Mouse (Mus musculus): ENCODE data around the gene Zdhhc14. TPM values are rescaled to one million over a fixed set of nuclear protein-coding genes. Genes with fewer than 3 reads are reported as not detected.

Zdhhc14 gene
- total RNA-seq, 4 experiments from 2014 or later = 3.9 to 7.1 (median 5.9) TPM

DNA sequence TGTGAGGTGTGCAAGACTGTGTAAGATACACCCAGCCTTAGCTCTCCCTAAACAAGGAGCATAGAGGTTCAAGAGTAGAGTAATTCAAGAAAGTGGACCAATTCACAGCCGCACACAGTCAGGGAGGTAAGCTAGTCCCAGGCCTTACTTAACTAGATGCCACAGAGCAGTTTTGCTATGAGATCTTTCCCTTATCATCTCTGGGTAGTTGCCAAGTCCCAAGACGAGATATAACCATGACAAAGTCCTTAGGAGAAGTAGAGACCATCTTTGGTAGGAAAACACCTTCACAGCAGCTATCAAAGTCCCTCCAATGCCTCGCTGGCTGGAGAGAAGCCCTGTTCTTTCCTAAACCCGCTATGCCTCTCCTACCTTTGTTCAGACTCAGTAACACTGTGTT is 301.2 kb downstream of the Zdhhc14 start:
- no peak for DNase-seq

DNA sequence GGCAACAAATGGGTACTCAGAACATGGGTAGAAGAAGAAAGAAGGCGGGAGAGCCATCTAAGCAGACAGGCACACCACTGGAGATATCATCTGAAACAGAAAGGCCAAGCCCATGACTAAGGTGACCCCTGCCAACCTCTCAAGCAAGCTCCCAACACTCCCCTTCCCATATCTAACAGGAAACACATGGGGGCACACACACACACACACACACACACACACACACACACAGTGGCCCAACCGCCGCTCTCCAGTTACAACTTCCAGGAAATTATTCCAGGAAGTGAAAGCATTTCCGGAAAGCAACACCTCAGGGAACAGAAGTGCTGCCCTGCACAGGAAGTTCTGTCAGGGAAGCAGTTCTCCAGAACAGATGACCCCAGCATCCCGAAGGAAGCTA is 301.9 kb downstream of the Zdhhc14 start:
- DNase-seq = peak; percentile 36

DNA sequence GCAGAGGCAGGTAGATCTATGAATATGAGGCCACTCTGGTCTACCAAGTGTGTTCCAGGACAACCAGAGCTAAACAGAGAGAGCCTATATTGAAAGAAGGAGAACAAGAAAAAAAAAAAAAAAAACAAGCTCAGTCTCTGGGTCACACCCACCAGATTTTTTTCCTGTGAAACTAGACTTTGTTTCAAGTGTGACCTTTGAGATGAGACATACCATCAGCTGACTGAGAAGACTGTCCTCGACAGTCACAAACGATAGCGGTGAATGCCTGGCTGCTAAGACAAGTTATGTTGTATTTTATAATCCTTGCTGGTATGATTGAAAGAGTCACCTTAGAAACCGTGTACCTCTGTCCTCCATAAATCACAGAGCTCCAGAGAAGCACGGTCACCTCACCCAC is 303.0 kb downstream of the Zdhhc14 start:
- DNase-seq = no peak

DNA sequence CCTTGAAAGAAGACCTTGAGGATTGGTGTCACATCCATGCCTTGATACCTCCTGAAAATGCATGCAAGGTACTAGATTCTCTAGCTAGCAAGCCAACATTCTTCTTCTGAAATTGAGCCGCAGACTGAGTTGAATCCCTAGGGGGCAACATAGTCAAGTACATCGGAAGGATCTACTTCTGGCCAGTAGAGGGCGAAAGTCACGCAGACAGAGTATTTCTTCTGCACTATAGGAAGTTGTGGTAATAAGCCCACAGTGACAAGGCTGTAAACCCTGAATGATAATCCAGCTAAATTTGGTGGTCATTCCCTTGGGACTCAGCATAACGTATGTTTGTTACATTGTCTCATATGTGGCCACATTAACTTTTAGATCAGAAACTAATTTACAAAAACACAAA is 303.5 kb downstream of the Zdhhc14 start:
- peak; percentile 61 for DNase-seq

DNA sequence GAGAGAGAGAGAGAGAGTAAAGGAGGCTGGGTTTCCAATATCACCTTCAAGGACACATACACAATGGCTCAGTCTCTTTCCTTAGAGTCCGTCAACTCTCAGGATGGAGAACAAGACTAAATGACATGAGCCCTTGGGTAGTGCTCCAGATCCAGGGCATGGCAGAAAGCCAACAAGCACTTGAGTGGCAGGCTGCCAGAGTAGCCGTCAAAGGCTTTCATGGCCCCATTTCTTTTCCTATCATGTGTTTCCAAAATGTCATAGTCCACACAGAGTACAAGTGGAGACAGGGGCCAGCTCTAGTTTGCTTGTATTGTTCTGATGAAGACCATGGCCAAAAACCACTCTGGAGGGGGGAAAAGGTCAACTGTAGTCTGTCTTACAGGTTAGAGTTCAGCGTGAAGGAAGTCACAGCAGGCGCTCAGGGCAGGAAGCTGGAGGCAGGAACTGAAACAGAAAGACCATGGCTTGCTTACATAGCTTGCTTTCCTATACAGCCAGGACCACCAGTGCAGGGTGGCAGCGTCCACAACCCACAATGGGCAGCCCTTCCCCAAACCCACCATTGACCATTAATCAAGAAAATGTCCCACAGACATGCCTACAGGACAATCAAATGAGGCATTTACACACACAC is 304.9 kb downstream of the Zdhhc14 start:
- DNase-seq = peak; percentile 68

DNA sequence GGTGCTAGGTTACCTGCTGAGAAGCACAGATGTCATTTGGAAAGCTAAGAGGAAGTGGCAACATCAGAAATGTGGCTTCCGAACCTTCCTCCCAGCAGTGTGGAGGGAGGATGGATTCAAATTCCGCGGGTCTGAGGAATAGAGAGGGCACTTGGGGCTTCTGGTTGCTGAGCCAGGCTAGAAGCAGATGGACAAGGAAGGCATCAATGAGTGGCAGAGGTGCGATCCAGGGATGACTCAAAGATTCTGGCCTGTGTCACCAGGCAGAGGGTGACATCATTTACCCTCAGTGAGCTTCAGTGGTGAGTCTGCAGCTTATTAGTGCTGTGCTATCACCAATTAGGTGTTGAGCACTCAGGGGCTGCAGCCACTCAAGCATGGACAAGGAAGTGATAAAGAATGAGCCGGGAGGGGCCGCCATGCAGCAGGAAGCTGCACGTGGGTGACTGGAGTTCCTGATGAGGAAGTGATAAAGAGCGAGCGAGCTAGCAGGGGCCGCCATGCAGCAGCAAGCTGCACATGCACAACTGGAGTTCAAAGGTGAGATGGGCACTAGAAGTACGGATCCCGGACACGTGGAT is 306.0 kb downstream of the Zdhhc14 start:
- DNase-seq = no peak

DNA sequence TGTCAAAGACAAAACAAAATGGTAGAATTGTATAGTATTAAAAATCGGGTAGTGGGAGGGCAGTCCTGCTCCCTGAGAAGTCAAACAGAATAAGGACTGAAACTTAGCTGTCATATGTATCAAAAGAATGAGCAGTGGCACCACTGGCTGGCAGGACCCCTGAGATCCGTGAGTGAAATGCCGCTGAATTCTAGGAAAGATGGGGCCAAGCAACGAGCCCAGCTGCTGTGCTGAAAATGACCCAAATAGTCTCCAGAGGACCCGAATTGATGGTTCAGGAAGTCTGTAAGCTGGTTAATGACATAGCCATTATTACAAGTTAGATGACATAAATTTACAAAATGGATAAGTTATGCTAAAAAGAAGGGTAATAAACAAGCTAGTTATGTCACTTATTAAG is 306.5 kb downstream of the Zdhhc14 start:
- no peak for DNase-seq

DNA sequence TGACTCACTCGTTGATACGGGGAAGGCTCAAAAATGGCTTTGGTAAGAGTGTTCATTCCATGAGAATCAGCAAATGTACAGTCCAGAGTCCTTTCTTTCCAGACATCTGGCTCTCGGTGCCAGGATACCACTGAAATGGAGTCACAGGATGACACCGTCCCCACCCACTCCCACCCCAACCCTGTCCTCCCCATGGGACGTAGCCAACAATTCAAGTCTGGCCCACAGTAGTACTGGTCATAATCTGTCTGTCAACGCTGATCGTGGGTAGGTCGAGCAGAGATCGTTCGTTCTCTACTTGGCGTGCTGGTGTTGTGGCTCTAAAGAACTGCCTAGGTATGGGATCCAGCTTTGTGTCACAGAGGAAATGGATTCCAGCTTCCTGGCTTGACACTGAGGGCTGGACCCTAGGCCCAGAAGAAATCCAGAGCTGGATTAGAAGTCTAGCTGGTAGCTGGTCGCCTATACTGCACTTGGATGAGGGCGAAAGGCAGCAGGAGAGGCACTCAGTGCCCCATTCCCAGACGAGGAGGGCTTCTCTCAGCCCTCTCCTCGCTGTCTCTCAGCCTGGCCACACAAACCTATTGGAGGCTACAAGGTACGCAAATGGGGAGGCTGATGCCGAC is 307.2 kb downstream of the Zdhhc14 start:
- no peak for DNase-seq

DNA sequence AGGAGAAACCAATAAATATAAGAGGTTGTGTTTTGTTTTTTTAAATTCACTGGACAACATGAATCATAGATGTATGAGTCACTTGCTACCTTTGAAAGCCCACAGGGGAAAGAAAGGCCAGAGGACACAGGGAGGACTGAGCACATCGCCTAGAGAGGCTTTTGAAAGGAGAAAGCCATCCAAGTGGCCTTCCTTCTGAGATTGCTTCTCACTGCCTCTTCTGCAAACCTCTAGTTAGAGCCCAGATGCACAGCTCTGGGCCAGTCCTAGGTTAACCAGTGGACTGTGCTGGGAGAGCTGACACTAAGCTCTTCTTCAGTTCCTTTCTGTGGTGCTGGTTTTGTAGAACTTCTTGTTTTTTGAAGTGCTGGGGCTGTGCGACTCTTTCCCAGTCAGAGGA is 307.9 kb downstream of the Zdhhc14 start:
- DNase-seq = no peak

DNA sequence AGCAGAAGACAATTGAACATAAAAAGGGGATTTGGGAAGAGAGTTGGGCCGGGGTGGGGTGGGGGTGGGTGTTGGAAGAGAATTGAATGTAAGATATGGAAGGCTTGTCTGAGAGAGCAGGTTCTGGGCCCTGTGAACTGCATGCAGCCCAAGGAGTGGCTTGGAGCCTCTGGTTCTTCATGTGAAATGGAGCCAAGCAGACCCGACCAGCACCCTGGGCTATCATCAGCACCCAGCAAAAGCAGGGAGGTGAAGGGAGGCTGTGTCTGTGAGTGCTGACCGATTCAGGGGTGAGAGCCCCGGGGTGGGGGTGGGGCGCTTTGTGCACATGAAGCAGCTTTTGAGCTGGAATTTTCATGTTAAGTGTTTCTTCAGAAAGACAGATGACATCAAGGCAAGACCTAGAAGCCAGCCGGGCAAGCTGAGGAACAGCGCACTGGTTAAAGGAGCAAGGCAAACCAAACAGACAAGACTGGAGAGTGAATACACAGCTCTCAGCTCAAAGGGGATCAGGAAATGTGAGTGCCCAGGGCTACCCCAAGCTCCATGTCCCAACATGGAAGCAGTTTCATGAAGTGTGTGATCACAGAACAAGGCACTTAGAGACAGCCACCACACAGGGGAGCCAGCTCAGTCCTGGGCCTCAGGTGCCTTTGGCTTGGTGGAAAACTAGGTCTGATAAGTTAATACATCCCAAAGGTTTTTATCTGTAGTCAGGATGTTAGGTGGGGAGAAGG is 308.6 kb downstream of the Zdhhc14 start:
- no peak for DNase-seq

DNA sequence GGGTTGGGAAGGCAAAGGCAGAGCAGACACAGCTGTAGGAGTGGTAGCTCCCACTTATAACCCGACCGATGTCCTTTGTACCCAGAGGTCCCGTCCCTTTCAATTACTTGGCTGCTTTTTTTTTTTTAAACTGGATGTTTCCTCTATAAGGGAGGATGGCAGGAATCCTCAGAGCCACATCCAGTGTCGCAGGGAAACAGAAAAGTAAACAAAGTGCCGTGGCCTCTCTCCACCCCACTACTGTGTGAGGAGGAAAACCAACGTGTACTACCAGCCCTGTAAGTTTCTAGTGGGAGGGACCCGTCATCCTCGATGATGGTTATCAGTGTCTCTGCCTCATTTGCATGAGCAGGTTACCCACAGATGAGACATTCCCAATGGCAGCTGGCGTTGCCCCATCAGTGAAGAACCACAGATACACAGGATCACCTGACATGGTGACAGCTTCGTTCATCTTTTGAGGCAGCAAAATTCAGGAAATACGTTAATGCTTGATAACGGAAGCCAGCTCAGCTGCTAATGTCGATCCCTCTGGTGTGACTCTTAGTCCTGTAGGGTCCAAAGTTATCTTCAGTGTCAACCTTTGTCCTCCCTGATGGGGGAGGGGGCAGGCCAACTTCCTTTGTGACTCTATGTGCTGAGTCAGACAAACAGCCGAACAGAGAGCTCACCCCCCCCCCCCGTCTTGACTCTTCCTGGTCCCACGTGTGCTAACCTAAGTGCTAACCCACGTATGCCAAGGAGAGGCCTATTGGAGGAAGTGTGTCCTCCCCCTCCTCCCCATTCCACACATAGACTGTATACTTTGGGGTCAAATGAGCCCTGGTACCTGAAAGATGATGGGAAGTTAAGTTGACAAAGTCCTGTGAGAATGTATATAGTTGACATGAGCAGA is 309.7 kb downstream of the Zdhhc14 start:
- no peak for DNase-seq

DNA sequence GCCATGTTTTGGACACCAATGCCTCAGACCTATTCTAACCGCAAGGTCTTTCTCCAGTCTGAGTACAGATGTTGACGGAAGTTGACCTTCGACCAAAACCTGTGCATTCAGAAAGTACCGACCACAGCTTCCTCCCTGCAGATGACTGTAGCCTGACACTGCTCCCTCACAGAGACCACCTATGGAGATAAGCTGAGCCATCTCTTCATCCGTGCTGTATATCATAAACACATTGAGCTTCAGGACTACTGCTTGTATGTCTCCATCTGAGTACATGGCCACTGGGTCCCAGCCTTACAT is 310.2 kb downstream of the Zdhhc14 start:
- DNase-seq = no peak

Other genes starting within 250 kb of the Zdhhc14 start
- gene Ldhal6b, start 73.8 kb upstream of the Zdhhc14 start, total RNA-seq (2022) = 1 to 10 TPM in 3 of 4 experiments, under 1 TPM in 1; 0.73 to 3.9 (median 1.8) TPM
- 100 to 1,000 TPM; 118 to 126 (median 122) TPM for gene Tmem242, start 52.3 kb upstream of the Zdhhc14 start, total RNA-seq (2022)